Mouse (Mus musculus) liver, embryonic 13.5 days (tissue): ENCODE measurements around the gene Bbip1. TPM values are rescaled to one million over a fixed set of nuclear protein-coding genes. Genes with fewer than 3 reads are reported as not detected.
A peak's percentile ranks its signal among the peaks of the same experiment; 100 is the strongest.

Source experiments
- ATAC-seq: fragments of 200-750 bp; cut with Nextera tagmentation; 2 replicates; pipeline ENCODE4 v1.8.0; 2017; ENCODE audit warnings: low read depth, mild to moderate bottlenecking, moderate number of reproducible peaks, moderate library complexity
- DNase-seq: peaks from one replicate; pipeline ENCODE4 v3.0.0; 2022
- H3K27ac ChIP-seq: fragments of 300-500 bp; sonication (generic); 2 replicates; pipeline ENCODE4 v1.5.1; 2015; ENCODE audit warnings: moderate library complexity, mild to moderate bottlenecking, inconsistent platforms
- H3K27me3 ChIP-seq: fragments of 300-500 bp; sonication (generic); 2 replicates; pipeline ENCODE4 v1.6.1; 2015; ENCODE audit warnings: mild to moderate bottlenecking, inconsistent platforms
- H3K36me3 ChIP-seq: fragments of 300-500 bp; sonication (generic); 2 replicates; pipeline ENCODE4 v1.6.1; 2015; ENCODE audit warnings: mild to moderate bottlenecking, inconsistent platforms
- H3K4me1 ChIP-seq: fragments of 300-500 bp; sonication (generic); replicated peaks from 2 replicates; pipeline ENCODE4 v1.6.1; 2015; ENCODE audit warnings: inconsistent platforms
- H3K4me2 ChIP-seq: fragments of 300-500 bp; sonication (generic); 2 replicates; pipeline ENCODE4 v1.6.1; 2015; ENCODE audit warnings: inconsistent platforms, mild to moderate bottlenecking, moderate library complexity
- H3K4me3 ChIP-seq: fragments of 300-500 bp; sonication (generic); replicated peaks from 2 replicates; pipeline ENCODE4 v1.5.1; 2015; ENCODE audit warnings: mild to moderate bottlenecking, inconsistent platforms
- H3K9ac ChIP-seq: fragments of 300-500 bp; sonication (generic); 2 replicates; pipeline ENCODE4 v1.6.1; 2015; ENCODE audit warnings: mild to moderate bottlenecking, inconsistent platforms
- H3K9me3 ChIP-seq: fragments of 300-500 bp; sonication (generic); replicated peaks from 2 replicates; pipeline ENCODE4 v1.6.1; 2016; ENCODE audit warnings: inconsistent platforms
- WGBS: fragments of 180-500 bp; shearing (Covaris S2); methylation state at CpG from one replicate; pipeline ENCODE4 v1.1.7; 2015; ENCODE audit not compliant: insufficient replicate concordance; 5-methylcytosine and 5-hydroxymethylcytosine counted together
- polyA plus RNA-seq: library from polyadenylated mRNA; unstranded; fragments of >200 nt; fragmentation: Nextera tagmentation; extraction: Ambion mirVana; gene quantifications from 2 replicates; pipeline ENCODE4 v1.2.1, GENCODE M21; 2015

Bbip1 gene
- polyA plus RNA-seq, 1 experiment from 2014 or later: 58.6 TPM

DNA sequence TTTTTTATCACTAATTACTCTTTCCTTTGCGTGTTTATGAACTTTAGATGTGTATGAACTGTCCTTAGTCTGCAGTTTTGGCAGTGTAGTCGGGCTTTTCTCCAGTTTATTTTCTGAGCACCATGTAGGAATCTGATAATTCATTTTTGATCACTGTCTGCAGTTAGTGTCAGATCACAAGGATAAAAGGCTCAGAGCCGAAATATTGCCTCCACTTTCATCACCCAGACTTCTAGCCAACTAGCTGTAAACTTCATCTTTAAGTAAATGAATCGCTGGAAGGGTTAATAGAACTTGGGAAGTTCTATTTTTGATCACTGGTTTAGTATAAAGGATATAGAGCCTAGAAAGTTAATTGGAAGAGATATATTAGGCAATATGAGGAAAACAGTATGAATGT lies 18.1 kb upstream of the Bbip1 start:
- Histone ChIP-seq H3K36me3 (no peaks in the 10 kb centered on the region), H3K27ac (no peak overlapping the region), H3K27me3 (no peaks in the 10 kb centered on the region), H3K4me3 (no peak overlapping the region), H3K4me2 (no peak overlapping the region), H3K9me3 (no peaks in the 10 kb centered on the region), H3K9ac (no peak overlapping the region), H3K4me1 (peaks cover 40% of the 10 kb centered on the region)
- no peak for ATAC-seq
- DNase-seq: no peak
- 77% methylated on average over 4 of the region's 4 CpGs for WGBS

DNA sequence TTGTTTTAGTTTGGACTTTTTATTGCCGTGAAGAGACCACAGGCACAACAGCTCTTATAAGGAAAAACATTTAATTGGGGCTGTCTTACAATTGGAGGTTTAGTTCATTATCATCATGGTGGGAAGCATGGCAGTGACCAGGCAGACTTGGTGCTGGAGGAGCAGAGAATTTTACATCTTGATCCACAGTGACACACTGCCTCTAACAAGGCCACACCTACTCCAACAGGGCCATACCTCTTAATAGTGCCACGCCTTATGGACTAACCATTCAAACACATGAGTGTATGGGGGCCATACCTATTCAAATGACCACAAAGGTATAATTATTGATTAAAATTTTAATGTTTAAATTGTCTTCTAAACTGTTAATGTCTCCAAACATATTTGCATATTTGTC lies 13.1 kb upstream of the Bbip1 start:
- H3K4me2 ChIP-seq: no peak overlapping the region
- no peak for DNase-seq
- H3K4me1 ChIP-seq: peaks cover 22% of the 10 kb centered on the region
- no peaks in the 10 kb centered on the region for H3K9me3 ChIP-seq
- no peak overlapping the region for H3K9ac ChIP-seq
- peak; percentile 81 for ATAC-seq
- H3K36me3 ChIP-seq: no peaks in the 10 kb centered on the region
- H3K27ac ChIP-seq: no peak overlapping the region
- 70% methylated on average over 2 of the region's 2 CpGs for WGBS
- no peaks in the 10 kb centered on the region for H3K27me3 ChIP-seq
- no peak overlapping the region for H3K4me3 ChIP-seq

DNA sequence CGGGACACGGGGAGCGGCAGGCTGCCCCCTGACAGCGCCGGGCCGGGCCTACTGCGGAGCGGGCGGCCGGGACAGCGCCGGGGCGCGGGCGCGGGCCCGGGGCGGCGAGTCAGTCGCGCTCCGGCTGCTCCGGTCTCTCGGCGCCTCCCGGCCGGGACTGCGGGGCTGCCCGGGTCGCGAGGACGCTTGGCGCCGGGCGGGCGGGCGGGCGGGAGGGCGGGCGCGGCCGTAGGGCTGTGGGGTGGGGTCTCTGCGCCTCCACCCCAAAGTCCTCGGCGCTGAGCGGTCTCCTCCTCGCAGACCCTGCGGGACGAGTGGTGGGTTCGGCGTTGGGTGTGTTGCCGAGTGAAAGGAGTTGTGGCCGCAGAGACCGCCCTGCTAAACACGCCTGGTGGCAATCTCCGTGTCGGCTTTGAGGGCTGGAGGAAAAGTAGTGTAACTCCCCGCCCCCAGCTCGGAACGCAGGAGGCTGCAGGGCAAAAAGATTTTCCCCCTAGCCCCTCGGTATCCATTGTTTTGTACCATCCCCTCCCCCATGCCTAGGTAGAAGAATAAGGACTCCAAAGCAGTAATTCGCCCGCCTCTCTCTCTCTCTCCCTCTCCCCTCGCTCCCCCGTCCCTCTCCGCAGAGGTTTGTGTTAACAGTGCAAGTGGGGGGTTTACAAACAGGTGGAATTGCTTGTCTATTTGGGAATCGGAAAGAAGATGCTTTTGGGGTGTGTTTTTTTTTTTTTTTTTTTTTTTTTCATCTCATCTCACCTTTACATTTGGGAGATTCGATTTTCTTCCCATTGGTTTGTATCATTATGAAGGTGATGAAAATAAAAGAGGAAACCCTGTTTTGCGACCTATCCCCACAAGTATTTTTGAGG lies 980 bp upstream of the Bbip1 start:
- H3K4me1 ChIP-seq: peaks cover 49% of the 10 kb centered on the region
- no peak for ATAC-seq
- H3K9me3 ChIP-seq: no peaks in the 10 kb centered on the region
- peak overlapping the region; percentile 83 for H3K4me2 ChIP-seq
- H3K27ac ChIP-seq: peak overlapping the region; percentile 94
- no peaks in the 10 kb centered on the region for H3K27me3 ChIP-seq
- WGBS: under 1% methylated on average over 58 of the region's 69 CpGs
- DNase-seq: peak; percentile 52
- peak overlapping the region; percentile 98 for H3K9ac ChIP-seq
- peak overlapping the region; percentile 99 for H3K4me3 ChIP-seq
- no peaks in the 10 kb centered on the region; the same call in 1 of the 2 replicates for H3K36me3 ChIP-seq

DNA sequence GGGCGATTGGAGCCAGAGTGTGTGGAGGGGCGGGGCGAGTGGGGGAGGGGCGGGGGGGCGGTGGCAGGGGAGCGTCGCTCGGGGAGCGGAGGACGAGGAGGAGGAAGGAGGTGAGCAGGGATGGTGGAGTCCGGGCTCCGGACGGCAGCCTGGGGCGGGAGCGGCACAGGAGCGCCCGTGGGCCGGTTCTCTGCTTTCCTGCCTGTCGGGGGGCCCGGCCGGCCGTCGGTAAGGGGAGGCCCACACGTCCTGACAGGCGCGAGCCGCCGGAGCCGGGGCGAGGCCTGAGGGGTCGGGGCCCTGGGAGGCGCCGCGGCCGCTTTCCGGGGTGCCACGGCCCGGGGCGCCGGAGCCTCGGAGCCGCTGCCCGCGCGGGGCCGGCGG lies 351 bp upstream of the Bbip1 start:
- peak overlapping the region; percentile 98 for H3K9ac ChIP-seq
- H3K4me3 ChIP-seq: peak overlapping the region; percentile 99
- ATAC-seq: peak; percentile 21
- H3K27me3 ChIP-seq: no peaks in the 10 kb centered on the region
- H3K36me3 ChIP-seq: no peaks in the 10 kb centered on the region; the same call in 1 of the 2 replicates
- H3K4me1 ChIP-seq: peaks cover 53% of the 10 kb centered on the region
- peak overlapping the region; percentile 83 for H3K4me2 ChIP-seq
- 0% methylated on average over 14 of the region's 47 CpGs for WGBS
- H3K9me3 ChIP-seq: no peaks in the 10 kb centered on the region
- H3K27ac ChIP-seq: peak overlapping the region; percentile 94
- DNase-seq: no peak

DNA sequence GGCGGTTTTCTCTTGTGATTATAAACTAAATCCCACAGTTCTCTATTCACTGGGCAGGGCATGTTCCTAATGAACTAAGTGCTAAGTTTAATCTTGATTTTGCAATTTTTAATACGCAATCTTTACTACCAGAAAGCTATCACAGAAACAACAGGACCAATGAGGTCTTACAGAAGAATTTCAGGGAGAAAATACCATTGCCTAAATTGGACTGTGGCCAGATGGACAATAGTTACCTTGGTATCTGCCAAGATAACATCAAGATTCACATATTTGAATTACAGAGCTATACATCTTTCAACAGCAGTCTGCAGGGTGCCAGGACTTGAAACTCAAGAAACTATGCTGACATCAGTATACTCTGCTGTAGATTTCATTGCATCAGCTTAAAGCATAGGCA lies 2.1 kb downstream of the Bbip1 start:
- H3K4me1 ChIP-seq: peaks cover 52% of the 10 kb centered on the region
- peak overlapping the region; percentile 43; the same call in 1 of the 2 replicates for H3K27ac ChIP-seq
- H3K9me3 ChIP-seq: no peaks in the 10 kb centered on the region
- no peaks in the 10 kb centered on the region for H3K27me3 ChIP-seq
- H3K4me3 ChIP-seq: peak overlapping the region; percentile 99
- H3K9ac ChIP-seq: peak overlapping the region; percentile 49
- peak overlapping the region; percentile 83 for H3K4me2 ChIP-seq
- no peak for DNase-seq
- 87% methylated on average over 2 of the region's 2 CpGs for WGBS
- H3K36me3 ChIP-seq: peaks cover 11% of the 10 kb centered on the region
- ATAC-seq: no peak

DNA sequence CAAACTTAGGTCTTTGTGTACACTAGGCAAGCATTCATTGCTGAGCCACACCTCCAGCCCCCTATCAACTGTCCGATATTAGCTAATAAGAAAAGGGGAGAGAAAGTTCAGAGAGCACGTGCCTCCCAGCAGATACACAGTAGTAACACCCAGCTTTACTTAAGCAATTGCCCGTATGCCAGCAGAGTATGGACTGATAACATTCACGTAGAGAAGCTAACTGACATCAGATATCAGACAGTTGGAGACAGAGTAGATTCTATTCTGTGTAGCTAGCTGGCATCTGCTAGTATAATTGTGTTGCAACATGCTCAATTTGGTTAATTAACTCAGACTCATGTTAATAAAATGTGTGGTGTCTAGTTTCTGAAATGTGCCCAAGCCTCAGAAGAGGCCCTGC lies 3.3 kb downstream of the Bbip1 start:
- Histone ChIP-seq H3K4me3 (no peak overlapping the region), H3K27ac (peak overlapping the region; percentile 68), H3K9me3 (no peaks in the 10 kb centered on the region), H3K36me3 (peaks cover 14% of the 10 kb centered on the region), H3K9ac (peak overlapping the region; percentile 20; the same call in 1 of the 2 replicates), H3K27me3 (no peaks in the 10 kb centered on the region), H3K4me1 (peaks cover 44% of the 10 kb centered on the region), H3K4me2 (no peak overlapping the region)
- WGBS: 18% methylated on average over 4 of the region's 4 CpGs
- DNase-seq: peak; percentile 34
- ATAC-seq: no peak

DNA sequence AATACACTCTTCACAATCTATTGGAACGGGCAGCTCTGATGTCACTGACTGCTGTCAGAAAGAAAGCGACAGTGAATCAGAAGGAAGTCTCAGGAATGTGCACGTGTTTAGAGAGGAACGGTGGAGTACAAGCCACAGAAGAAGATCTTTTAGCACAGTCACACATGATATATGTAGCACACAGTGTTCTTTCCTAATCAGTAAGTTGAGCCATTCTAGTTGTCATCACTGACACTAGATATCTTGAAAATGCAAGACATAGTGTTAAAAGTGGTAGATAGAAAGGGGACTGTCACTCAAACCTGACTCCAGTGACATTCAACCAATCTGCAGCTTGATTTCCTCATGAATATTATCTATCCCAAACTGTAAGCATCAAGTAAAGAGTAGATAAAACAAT lies 5.0 kb downstream of the Bbip1 start:
- Histone ChIP-seq H3K4me1 (peaks cover 38% of the 10 kb centered on the region), H3K27ac (peak overlapping the region; percentile 63), H3K4me2 (no peak overlapping the region), H3K36me3 (peaks cover 14% of the 10 kb centered on the region), H3K27me3 (no peaks in the 10 kb centered on the region), H3K9me3 (no peaks in the 10 kb centered on the region), H3K9ac (no peak overlapping the region), H3K4me3 (no peak overlapping the region)
- DNase-seq (no peak), ATAC-seq (no peak)
- 40% methylated on average over 4 of the region's 4 CpGs for WGBS

DNA sequence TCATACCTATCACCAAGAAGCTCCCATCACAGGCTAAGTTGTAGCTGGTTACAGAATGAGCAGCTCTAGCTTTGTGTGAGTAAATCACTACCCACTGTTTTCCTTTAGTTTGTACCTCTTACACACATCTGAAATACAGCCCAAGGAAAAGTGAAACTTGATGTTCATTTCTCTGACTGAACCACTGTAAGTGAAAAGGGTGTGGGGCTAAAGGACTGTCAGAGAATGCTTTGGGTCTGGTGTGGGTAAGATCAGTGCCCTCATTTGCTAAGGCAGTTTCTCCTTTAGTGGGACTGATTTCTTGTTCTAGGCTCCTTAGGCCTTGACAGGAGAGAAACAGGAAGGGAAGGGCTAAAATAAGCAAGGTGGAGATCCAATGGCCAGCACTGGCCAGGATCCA lies 10.4 kb downstream of the Bbip1 start:
- Histone ChIP-seq H3K4me2 (no peak overlapping the region), H3K27me3 (no peaks in the 10 kb centered on the region), H3K9ac (no peak overlapping the region), H3K9me3 (no peaks in the 10 kb centered on the region), H3K4me1 (no peaks in the 10 kb centered on the region), H3K36me3 (peaks cover 52% of the 10 kb centered on the region), H3K4me3 (no peak overlapping the region), H3K27ac (no peak overlapping the region)
- DNase-seq: no peak
- no peak for ATAC-seq

DNA sequence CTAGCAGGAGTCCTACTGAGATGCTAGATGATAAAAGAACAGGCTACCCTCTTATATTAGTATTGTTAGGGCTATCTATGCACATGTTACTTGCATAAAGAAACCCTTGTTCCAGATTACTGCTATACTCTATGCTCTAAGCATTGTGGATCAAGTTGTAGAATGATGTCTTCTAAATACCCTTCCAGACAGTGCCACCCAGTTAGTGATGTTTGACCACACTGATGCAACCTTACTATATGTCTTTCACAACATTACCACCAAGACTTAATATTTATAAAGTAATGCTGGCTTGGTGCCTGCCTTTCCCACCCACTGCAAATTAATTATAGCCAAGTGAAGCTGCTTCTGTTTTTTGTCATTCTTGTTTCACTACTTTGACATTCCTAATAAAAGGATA lies 11.4 kb downstream of the Bbip1 start:
- no peak overlapping the region for H3K4me3 ChIP-seq

DNA sequence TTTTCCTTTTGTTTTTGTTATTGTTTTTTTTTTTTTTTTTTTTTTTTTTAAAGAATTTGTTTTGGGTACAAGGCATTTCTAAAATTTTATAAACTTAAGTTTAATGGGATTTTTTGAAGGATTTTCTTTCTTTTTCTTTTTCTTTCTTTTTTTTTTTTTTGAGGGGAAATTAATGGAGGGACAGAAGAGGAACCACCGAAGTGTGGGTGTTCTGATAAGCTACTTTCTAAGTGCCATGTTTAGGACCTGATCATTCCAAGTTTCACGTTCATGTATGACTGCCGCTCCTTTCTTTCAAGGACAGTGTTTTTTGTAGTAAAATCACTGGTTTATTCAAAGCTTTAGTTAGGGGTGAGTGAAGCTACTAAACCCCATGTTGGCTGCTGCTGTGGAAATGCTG lies 15.2 kb downstream of the Bbip1 start:
- H3K9ac ChIP-seq: 0 out of 2 replicates have a peak overlapping the region, but pooled peaks have one; percentile 11
- no peaks in the 10 kb centered on the region for H3K9me3 ChIP-seq
- H3K27ac ChIP-seq: no peak overlapping the region
- no peaks in the 10 kb centered on the region for H3K27me3 ChIP-seq
- no peaks in the 10 kb centered on the region for H3K4me1 ChIP-seq
- WGBS: 24% methylated on average over 3 of the region's 3 CpGs
- H3K4me3 ChIP-seq: no peak overlapping the region
- DNase-seq (no peak), ATAC-seq (no peak)
- peaks cover 46% of the 10 kb centered on the region for H3K36me3 ChIP-seq
- no peak overlapping the region for H3K4me2 ChIP-seq

More for the DNA sequence above, 11.4 kb downstream of the Bbip1 start:
- no peaks in the 10 kb centered on the region for H3K27me3 ChIP-seq
- peaks cover 49% of the 10 kb centered on the region for H3K36me3 ChIP-seq
- no peaks in the 10 kb centered on the region for H3K4me1 ChIP-seq
- H3K27ac ChIP-seq: no peak overlapping the region
- DNase-seq (no peak), ATAC-seq (no peak)
- H3K9ac ChIP-seq: no peak overlapping the region
- no peaks in the 10 kb centered on the region for H3K9me3 ChIP-seq
- no peak overlapping the region for H3K4me2 ChIP-seq

DNA sequence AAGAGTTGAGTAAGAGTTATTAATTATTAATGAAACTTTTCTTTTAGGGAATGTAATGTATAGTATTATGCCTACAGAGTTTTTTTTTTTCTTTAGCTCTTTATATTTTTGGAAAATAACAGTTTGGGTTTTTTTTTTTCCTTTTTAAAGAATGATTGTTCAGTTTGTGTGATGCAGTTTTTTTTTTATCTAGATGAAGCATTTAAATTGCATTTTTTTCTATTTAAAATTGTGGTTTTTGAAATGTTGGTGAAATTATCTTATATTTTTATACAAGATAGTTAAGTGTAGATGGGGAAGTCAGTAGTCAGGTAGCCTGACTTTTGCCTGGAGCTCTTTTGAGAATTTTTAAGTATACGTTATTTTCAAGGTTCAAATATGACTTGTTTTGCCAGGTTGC lies 17.7 kb downstream of the Bbip1 start:
- WGBS: 82% methylated on average over 1 of the region's 1 CpGs
- H3K4me3 ChIP-seq: no peak overlapping the region
- no peak overlapping the region for H3K9ac ChIP-seq
- H3K9me3 ChIP-seq: no peaks in the 10 kb centered on the region
- DNase-seq (no peak), ATAC-seq (no peak)
- no peak overlapping the region for H3K4me2 ChIP-seq
- H3K4me1 ChIP-seq: no peaks in the 10 kb centered on the region
- H3K27me3 ChIP-seq: no peaks in the 10 kb centered on the region
- H3K36me3 ChIP-seq: peaks cover 30% of the 10 kb centered on the region
- no peak overlapping the region for H3K27ac ChIP-seq

DNA sequence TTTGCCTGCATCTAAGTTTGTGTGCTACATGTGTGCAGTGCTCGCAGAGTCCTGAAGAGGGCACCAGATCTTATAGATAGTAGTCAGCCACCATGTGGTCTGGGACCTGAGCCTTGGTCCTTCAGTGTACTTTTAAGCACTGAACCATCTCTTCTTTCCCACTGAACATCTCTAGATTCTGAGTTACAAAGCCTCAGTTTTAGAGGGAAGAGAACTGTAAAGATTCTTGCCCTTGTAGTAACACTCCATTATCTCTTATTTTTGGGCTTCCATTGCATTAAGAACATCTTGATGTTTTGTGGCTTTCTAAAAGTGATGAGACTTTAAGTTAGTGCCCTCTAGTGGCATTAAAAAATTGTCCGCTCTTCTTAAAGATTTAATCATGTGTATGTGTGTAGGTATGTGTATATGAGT lies 19.1 kb downstream of the Bbip1 start:
- Histone ChIP-seq H3K4me2 (no peak overlapping the region), H3K9me3 (no peaks in the 10 kb centered on the region), H3K4me3 (no peak overlapping the region), H3K36me3 (peaks cover 18% of the 10 kb centered on the region), H3K9ac (no peak overlapping the region), H3K27me3 (no peaks in the 10 kb centered on the region), H3K4me1 (no peaks in the 10 kb centered on the region), H3K27ac (no peak overlapping the region)
- DNase-seq (peak; percentile 24), ATAC-seq (no peak)
- WGBS: 77% methylated on average over 2 of the region's 2 CpGs
